Mouse (Mus musculus) MEL (cell line): Measurements from ENCODE around the gene Gm43064. TPM values are rescaled to one million over a fixed set of nuclear protein-coding genes. Genes with fewer than 3 reads are reported as not detected.

Source experiments
- DNase-seq: peaks from one replicate; pipeline ENCODE4 v3.0.0; 2011; ENCODE audit warnings: low read depth, low spot score
- H3K27ac ChIP-seq: 2 replicates; pipeline ENCODE4 v1.5.1; 2012; ENCODE audit warnings: low read depth, mild to moderate bottlenecking, control low read depth, low read length, moderate library complexity; ENCODE audit not compliant: control insufficient read depth
- H3K27me3 ChIP-seq, 2 experiments: fragments of 150-350 bp in 1 of 2; sonication (generic) in 1 of 2; 2 replicates each; pipeline ENCODE4 v1.6.1; 2012; ENCODE audit warnings: low read length in 2 of 2, mild to moderate bottlenecking in 2 of 2, improper control_type of control experiment in 1 of 2, moderate library complexity in 1 of 2; ENCODE audit not compliant: insufficient read depth in 2 of 2, control insufficient read depth in 1 of 2
- H3K36me3 ChIP-seq, 2 experiments: 2 replicates each; pipeline ENCODE4 v1.6.1; 2012 to 2014; ENCODE audit warnings: low read length in 2 of 2, improper control_type of control experiment in 1 of 2, inconsistent platforms in 1 of 2, mild to moderate bottlenecking in 1 of 2; ENCODE audit not compliant: insufficient read depth in 2 of 2, control insufficient read depth in 1 of 2
- H3K4me1 ChIP-seq, 2 experiments: fragments of 150-350 bp in 1 of 2; sonication (generic) in 1 of 2; 2 replicates each; pipeline ENCODE4 v1.6.1; 2012; ENCODE audit warnings: low read length in 2 of 2, improper control_type of control experiment in 1 of 2, mild to moderate bottlenecking in 1 of 2; ENCODE audit not compliant: insufficient read depth in 2 of 2, control insufficient read depth in 1 of 2
- H3K4me3 ChIP-seq, 2 experiments: fragments of 150-350 bp in 1 of 2; sonication (generic) in 1 of 2; 2 replicates each; pipeline ENCODE4 v1.5.1; 2012; ENCODE audit warnings: low read depth in 2 of 2, low read length in 2 of 2, mild to moderate bottlenecking in 2 of 2, moderate library complexity in 2 of 2, control low read depth in 1 of 2, improper control_type of control experiment in 1 of 2; ENCODE audit not compliant: control insufficient read depth in 1 of 2, insufficient read depth in 1 of 2
- H3K79me2 ChIP-seq: 2 replicates; pipeline ENCODE4 v1.6.1; 2012; ENCODE audit warnings: mild to moderate bottlenecking, low read length, moderate library complexity; ENCODE audit not compliant: control insufficient read depth, poor library complexity, insufficient read depth
- H3K9ac ChIP-seq: 2 replicates; pipeline ENCODE4 v1.6.1; 2012; ENCODE audit warnings: low read depth, mild to moderate bottlenecking, control low read depth, low read length, moderate library complexity; ENCODE audit not compliant: control insufficient read depth, poor library complexity, severe bottlenecking
- H3K9me3 ChIP-seq: fragments of 150-350 bp; sonication (generic); replicated peaks from 2 replicates; pipeline ENCODE4 v1.6.1; 2012; ENCODE audit warnings: mild to moderate bottlenecking, low read length, improper control_type of control experiment, moderate library complexity; ENCODE audit not compliant: insufficient read depth
- CHD1 ChIP-seq: IDR thresholded peaks from 2 replicates; pipeline ENCODE4 v1.6.1; 2012; ENCODE audit warnings: low read depth, mild to moderate bottlenecking, inconsistent platforms, low read length, improper control_type of control experiment
- CTCF ChIP-seq, 3 experiments: IDR thresholded peaks in 2 of 3; conservative IDR thresholded peaks in 1 of 3; 2 replicates each; pipeline ENCODE4 v1.5.1; 2011 to 2012; ENCODE audit warnings: low read length in 3 of 3, low read depth in 2 of 3, mild to moderate bottlenecking in 2 of 3, improper control_type of control experiment in 1 of 3, inconsistent platforms in 1 of 3, mixed read lengths in 1 of 3, moderate library complexity in 1 of 3; ENCODE audit not compliant: control insufficient read depth in 1 of 3, insufficient read depth in 1 of 3, poor library complexity in 1 of 3, severe bottlenecking in 1 of 3
- ELF1 ChIP-seq: IDR thresholded peaks from 2 replicates; pipeline ENCODE4 v1.6.1; 2014; ENCODE audit warnings: low read depth, mild to moderate bottlenecking, inconsistent platforms, low read length, improper control_type of control experiment, moderate library complexity
- EP300 ChIP-seq, 2 experiments: IDR thresholded peaks; 2 replicates each; pipeline ENCODE4 v1.6.1; 2011; ENCODE audit warnings: improper control_type of control experiment in 2 of 2, low read length in 2 of 2, low read depth in 1 of 2, mild to moderate bottlenecking in 1 of 2
- GABPA ChIP-seq: IDR thresholded peaks from 2 replicates; pipeline ENCODE4 v1.6.1; 2012; ENCODE audit warnings: low read depth, mild to moderate bottlenecking, inconsistent platforms, low read length, improper control_type of control experiment, moderate library complexity
- GATA1 ChIP-seq: IDR thresholded peaks from 2 replicates; pipeline ENCODE4 v1.6.1; 2011; ENCODE audit warnings: low read depth, low read length, improper control_type of control experiment
- MAFK ChIP-seq: IDR thresholded peaks from 2 replicates; pipeline ENCODE4 v1.6.1; 2011; ENCODE audit warnings: low read depth, mild to moderate bottlenecking, low read length, improper control_type of control experiment, borderline replicate concordance
- MEF2A ChIP-seq: IDR thresholded peaks from 2 replicates; pipeline ENCODE4 v1.6.1; 2014; ENCODE audit warnings: low read depth, mild to moderate bottlenecking, inconsistent platforms, low read length, improper control_type of control experiment; ENCODE audit not compliant: poor library complexity, insufficient replicate concordance, severe bottlenecking; ENCODE audit errors: extremely low read depth
- MXI1 ChIP-seq: IDR thresholded peaks from 2 replicates; pipeline ENCODE4 v1.6.1; 2011; ENCODE audit warnings: mild to moderate bottlenecking, low read depth, low read length, improper control_type of control experiment
- MYB ChIP-seq: IDR thresholded peaks from 2 replicates; pipeline ENCODE4 v1.6.1; 2011; ENCODE audit warnings: mild to moderate bottlenecking, low read depth, low read length, improper control_type of control experiment
- NELFE ChIP-seq: IDR thresholded peaks from 2 replicates; pipeline ENCODE4 v1.6.1; 2011; ENCODE audit warnings: low read depth, low read length, improper control_type of control experiment
- NRF1 ChIP-seq: IDR thresholded peaks from 2 replicates; pipeline ENCODE4 v1.6.1; 2014; ENCODE audit warnings: low read depth, mild to moderate bottlenecking, inconsistent platforms, low read length, improper control_type of control experiment, moderate library complexity; ENCODE audit not compliant: poor library complexity, insufficient read depth, severe bottlenecking
- POLR2AphosphoS2 ChIP-seq: IDR thresholded peaks from 2 replicates; pipeline ENCODE4 v1.6.1; 2011; ENCODE audit warnings: low read length, improper control_type of control experiment
- POLR2AphosphoS5 ChIP-seq: IDR thresholded peaks from 2 replicates; pipeline ENCODE4 v1.6.1; 2012; ENCODE audit warnings: low read depth, borderline replicate concordance, mild to moderate bottlenecking, inconsistent platforms, low read length, moderate library complexity, mixed read lengths
- SIN3A ChIP-seq: IDR thresholded peaks from 2 replicates; pipeline ENCODE4 v1.6.1; 2012; ENCODE audit warnings: low read length, improper control_type of control experiment, inconsistent platforms
- SMC3 ChIP-seq: IDR thresholded peaks from 2 replicates; pipeline ENCODE4 v1.6.1; 2011; ENCODE audit warnings: low read depth, low read length, improper control_type of control experiment
- TAL1 ChIP-seq: IDR thresholded peaks from 2 replicates; pipeline ENCODE4 v1.6.1; 2012; ENCODE audit warnings: mild to moderate bottlenecking, inconsistent platforms, low read length, moderate library complexity, mixed read lengths
- TBP ChIP-seq: IDR thresholded peaks from 2 replicates; pipeline ENCODE4 v1.8.0; 2011; ENCODE audit warnings: low read depth, low read length, improper control_type of control experiment
- TCF12 ChIP-seq: IDR thresholded peaks from 2 replicates; pipeline ENCODE4 v1.6.1; 2014; ENCODE audit warnings: low read depth, mild to moderate bottlenecking, inconsistent platforms, low read length, improper control_type of control experiment, moderate library complexity
- UBTF ChIP-seq: IDR thresholded peaks from 2 replicates; pipeline ENCODE4 v1.6.1; 2012; ENCODE audit warnings: low read depth, mild to moderate bottlenecking, inconsistent platforms, low read length, improper control_type of control experiment, moderate library complexity, borderline replicate concordance; ENCODE audit not compliant: insufficient read depth
- USF1 ChIP-seq: IDR thresholded peaks from 2 replicates; pipeline ENCODE4 v1.6.1; 2014; ENCODE audit warnings: low read depth, mild to moderate bottlenecking, inconsistent platforms, low read length, improper control_type of control experiment, moderate library complexity
- ZC3H11A ChIP-seq: IDR thresholded peaks from 2 replicates; pipeline ENCODE4 v1.6.1; 2012; ENCODE audit warnings: low read depth, mild to moderate bottlenecking, inconsistent platforms, low read length, improper control_type of control experiment
- polyA plus RNA-seq, 2 experiments: library from polyadenylated mRNA; stranded (reverse) in 1 of 2; unstranded in 1 of 2; fragments of >175 nt in 1 of 2; fragments of >200 nt in 1 of 2; gene quantifications; 2 replicates each; pipeline versions ENCODE4 v1.2.1 to v1.2.4; 2012; ENCODE audit warnings: low replicate concordance in 2 of 2, low read depth in 1 of 2; ENCODE audit not compliant: insufficient read length in 2 of 2, insufficient read depth in 1 of 2, missing spikeins in 1 of 2
- total RNA-seq: library from RNA; depleted of rRNA; stranded (reverse); fragments of 300-350 nt; gene quantifications from 2 replicates; pipeline ENCODE4 v1.2.3, GENCODE M21; 2012

The Gm43064 gene
- total and polyA plus RNA-seq, 3 experiments, result 0.14 to 0.50 TPM; not detected in 1

GRCm38 (mm10) chr3:103864200-103864599, 54.8 kb downstream of the Gm43064 start:
- TF ChIP-seq SMC3 (no peak), ELF1 (no peak), UBTF (no peak), CHD1 (no peak), MYB (no peak), USF1 (no peak), MAFK (no peak), MXI1 (no peak), NRF1 (no peak)
- DNase-seq, result no peak
- no peak overlapping the region for H3K4me3 ChIP-seq
- peaks cover 4 to 15% of the 10 kb centered on the region in 2 experiments for H3K27me3 ChIP-seq
- no peak overlapping the region for H3K27ac ChIP-seq
- no peak overlapping the region for H3K9ac ChIP-seq
- no peaks in the 10 kb centered on the region for H3K9me3 ChIP-seq
- H3K79me2 ChIP-seq, result no peaks in the 10 kb centered on the region
- H3K36me3 ChIP-seq, result no peaks in the 10 kb centered on the region
- no peaks in the 10 kb centered on the region for H3K4me1 ChIP-seq

- H3K36me3 ChIP-seq, result no peaks in the 10 kb centered on the region
- DNase-seq, result no peak
- H3K27ac ChIP-seq, result no peak overlapping the region
- H3K4me1 ChIP-seq, result no peaks in the 10 kb centered on the region
- no peaks in the 10 kb centered on the region for H3K79me2 ChIP-seq
- no peak overlapping the region for H3K9ac ChIP-seq
- H3K9me3 ChIP-seq, result no peaks in the 10 kb centered on the region
- H3K4me3 ChIP-seq, result no peak overlapping the region
- TF ChIP-seq POLR2AphosphoS2, result no peak
- no peak for TF ChIP-seq TCF12
- TF ChIP-seq GATA1, result no peak
- TF ChIP-seq MEF2A, result no peak
- TF ChIP-seq CTCF (IDR thresholded peaks at IDR 0.05 in 2 of 3, conservative IDR thresholded peaks at IDR 0.05 in 1 of 3; ENCODE audit: control insufficient read depth in 1 of 3, insufficient read depth in 1 of 3, low read depth in 2 of 3, low read length in 3 of 3, poor library complexity in 1 of 3, severe bottlenecking in 1 of 3), result no peak
- no peak for TF ChIP-seq ZC3H11A
- TF ChIP-seq USF1, result no peak
- TF ChIP-seq POLR2AphosphoS5, result no peak
- TF ChIP-seq TAL1, result no peak
- no peak for TF ChIP-seq GABPA
- no peak for TF ChIP-seq TBP
- no peak for TF ChIP-seq MXI1
- no peak for TF ChIP-seq NELFE
- TF ChIP-seq EP300 (IDR thresholded peaks at IDR 0.05; ENCODE audit: low read depth in 1 of 2, low read length in 2 of 2), result no peak
- no peak for TF ChIP-seq SMC3
- no peak for TF ChIP-seq SIN3A
- H3K27me3 ChIP-seq, result peaks cover 4 to 15% of the 10 kb centered on the region in 2 experiments
Measured at GRCm38 (mm10) chr3:103867424-103867971, 58.1 kb downstream of the Gm43064 start.
